Mouse (Mus musculus): ENCODE measurements around the gene Ankrd31. TPM values are rescaled to one million over a fixed set of nuclear protein-coding genes. Genes with fewer than 3 reads are reported as not detected.
A peak's percentile ranks its signal among the peaks of the same experiment; 100 is the strongest.
"Not testable (repeated sequence)": the region's sequence is repeated elsewhere in the genome, so short reads cannot be mapped to it uniquely, and the experiment has no call there.

The Ankrd31 gene
- polyA plus RNA-seq, 1 experiment from 2014 or later: not detected

- 61% methylated on average over 12 of the region's 12 CpGs for WGBS
Measured at GRCm38 (mm10) chr13:96878220-96879057, 130.4 kb downstream of the Ankrd31 start.

GRCm38 (mm10) chr13:96884534-96884933, 136.5 kb downstream of the Ankrd31 start:
- DNase-seq (ENCODE audit: low spot score): no peak
- no peaks in the 10 kb centered on the region for H3K4me1 ChIP-seq
- 28% methylated on average over 1 of the region's 1 CpGs for WGBS
- no peaks in the 10 kb centered on the region for H3K36me3 ChIP-seq
- no peaks in the 10 kb centered on the region for H3K27me3 ChIP-seq (ENCODE audit: low read depth, poor library complexity, severe bottlenecking)
- no peak overlapping the region for H3K27ac ChIP-seq (replicated peaks)
- no peaks in the 10 kb centered on the region for H3K9me3 ChIP-seq (replicated peaks)
- no peak overlapping the region for H3K4me3 ChIP-seq

More at GRCm38 (mm10) chr13:96878220-96879057, 130.4 kb downstream of the Ankrd31 start:
- peak; percentile 19 for DNase-seq (ENCODE audit: low spot score)
- H3K4me1 ChIP-seq: peaks cover 11% of the 10 kb centered on the region
- H3K27ac ChIP-seq (replicated peaks): peak overlapping the region; percentile 52; the same call in 1 of the 2 replicates
- no peak overlapping the region for H3K4me3 ChIP-seq
- no peaks in the 10 kb centered on the region for H3K9me3 ChIP-seq (replicated peaks)
- H3K27me3 ChIP-seq (ENCODE audit: low read depth, poor library complexity, severe bottlenecking): no peaks in the 10 kb centered on the region
- no peaks in the 10 kb centered on the region for H3K36me3 ChIP-seq

GRCm38 (mm10) chr13:96889985-96890384, 141.9 kb downstream of the Ankrd31 start:
- WGBS: 57% methylated on average over 2 of the region's 2 CpGs
- H3K27ac ChIP-seq (replicated peaks): no peak overlapping the region
- no peaks in the 10 kb centered on the region for H3K9me3 ChIP-seq (replicated peaks)
- H3K4me3 ChIP-seq: no peak overlapping the region
- H3K4me1 ChIP-seq: no peaks in the 10 kb centered on the region
- H3K36me3 ChIP-seq: no peaks in the 10 kb centered on the region
- H3K27me3 ChIP-seq (ENCODE audit: low read depth, poor library complexity, severe bottlenecking): no peaks in the 10 kb centered on the region
- DNase-seq (ENCODE audit: low spot score): no peak

GRCm38 (mm10) chr13:96895144-96895543, 147.1 kb downstream of the Ankrd31 start:
- Histone ChIP-seq H3K9me3 (replicated peaks) (no peaks in the 10 kb centered on the region), H3K4me1 (no peaks in the 10 kb centered on the region), H3K27ac (replicated peaks) (no peak overlapping the region), H3K36me3 (no peaks in the 10 kb centered on the region), H3K4me3 (no peak overlapping the region), H3K27me3 (ENCODE audit: low read depth, poor library complexity, severe bottlenecking) (no peaks in the 10 kb centered on the region)
- 85% methylated on average over 2 of the region's 2 CpGs for WGBS
- no peak for DNase-seq (ENCODE audit: low spot score)

- H3K4me3 ChIP-seq: no peak overlapping the region
- H3K27me3 ChIP-seq (ENCODE audit: low read depth, poor library complexity, severe bottlenecking): no peaks in the 10 kb centered on the region
- H3K36me3 ChIP-seq: no peaks in the 10 kb centered on the region
- no peaks in the 10 kb centered on the region for H3K4me1 ChIP-seq
- no peak for DNase-seq (ENCODE audit: low spot score)
- no peak overlapping the region for H3K27ac ChIP-seq (replicated peaks)
- H3K9me3 ChIP-seq (replicated peaks): no peaks in the 10 kb centered on the region
- WGBS: 76% methylated on average over 3 of the region's 3 CpGs
Measured at GRCm38 (mm10) chr13:96906717-96907116, 158.6 kb downstream of the Ankrd31 start.

- WGBS: 90% methylated on average over 3 of the region's 3 CpGs
- H3K27ac ChIP-seq (replicated peaks): no peak overlapping the region
- no peaks in the 10 kb centered on the region for H3K9me3 ChIP-seq (replicated peaks)
- H3K27me3 ChIP-seq (ENCODE audit: low read depth, poor library complexity, severe bottlenecking): no peaks in the 10 kb centered on the region
- H3K4me3 ChIP-seq: no peak overlapping the region
- H3K4me1 ChIP-seq: no peaks in the 10 kb centered on the region
- no peaks in the 10 kb centered on the region for H3K36me3 ChIP-seq
- no peak for DNase-seq (ENCODE audit: low spot score)
Measured at GRCm38 (mm10) chr13:96911202-96911601, 163.1 kb downstream of the Ankrd31 start.

GRCm38 (mm10) chr13:96923134-96923533, 175.1 kb downstream of the Ankrd31 start:
- Histone ChIP-seq H3K4me1 (peaks cover 17% of the 10 kb centered on the region), H3K27me3 (ENCODE audit: low read depth, poor library complexity, severe bottlenecking) (peaks cover 51% of the 10 kb centered on the region)
- not testable (repeated sequence) for H3K4me3 ChIP-seq; H3K36me3 ChIP-seq; H3K27ac ChIP-seq (replicated peaks); DNase-seq (ENCODE audit: low spot score); H3K9me3 ChIP-seq (replicated peaks)
- 92% methylated on average over 4 of the region's 4 CpGs for WGBS

- Histone ChIP-seq H3K27ac (replicated peaks) (peak within 1 kb of the TSS; percentile 83), H3K4me3 (peak within 1 kb of the TSS; percentile 80)
Measured at GRCm38 (mm10) chr13:96923999-96924961, 176.2 kb downstream of the Ankrd31 start, which contains the start of gene Gcnt4. Gcnt4 (plus strand) TSS chr13:96924689.

GRCm38 (mm10) chr13:96924985-96925745, 177.1 kb downstream of the Ankrd31 start:
- Histone ChIP-seq H3K4me1 (peaks cover 33% of the 10 kb centered on the region), H3K4me3 (peak overlapping the region; percentile 80), H3K9me3 (replicated peaks) (no peaks in the 10 kb centered on the region), H3K36me3 (no peaks in the 10 kb centered on the region), H3K27me3 (ENCODE audit: low read depth, poor library complexity, severe bottlenecking) (peaks cover 55% of the 10 kb centered on the region), H3K27ac (replicated peaks) (peak overlapping the region; percentile 83)
- WGBS: 1% methylated on average over 53 of the region's 53 CpGs
- DNase-seq (ENCODE audit: low spot score): no peak

More at GRCm38 (mm10) chr13:96923999-96924961, 176.2 kb downstream of the Ankrd31 start, which contains the start of gene Gcnt4:
- Histone ChIP-seq H3K27me3 (ENCODE audit: low read depth, poor library complexity, severe bottlenecking) (peaks cover 55% of the 10 kb centered on the region), H3K9me3 (replicated peaks) (no peaks in the 10 kb centered on the region), H3K36me3 (no peaks in the 10 kb centered on the region), H3K4me1 (peaks cover 28% of the 10 kb centered on the region)
- 9% methylated on average over 56 of the region's 56 CpGs for WGBS
- DNase-seq (ENCODE audit: low spot score): peak; percentile 67

- peaks cover 33% of the 10 kb centered on the region for H3K4me1 ChIP-seq
- no peaks in the 10 kb centered on the region for H3K36me3 ChIP-seq
- DNase-seq (ENCODE audit: low spot score): no peak
- peaks cover 55% of the 10 kb centered on the region for H3K27me3 ChIP-seq (ENCODE audit: low read depth, poor library complexity, severe bottlenecking)
- no peak overlapping the region for H3K4me3 ChIP-seq
- WGBS: 37% methylated on average over 10 of the region's 10 CpGs
- no peak overlapping the region for H3K27ac ChIP-seq (replicated peaks)
- no peaks in the 10 kb centered on the region for H3K9me3 ChIP-seq (replicated peaks)
Measured at GRCm38 (mm10) chr13:96925991-96926725, 178.1 kb downstream of the Ankrd31 start.

- Histone ChIP-seq H3K27me3 (ENCODE audit: low read depth, poor library complexity, severe bottlenecking) (peaks cover 55% of the 10 kb centered on the region), H3K36me3 (no peaks in the 10 kb centered on the region), H3K4me3 (no peak overlapping the region), H3K4me1 (peaks cover 33% of the 10 kb centered on the region), H3K27ac (replicated peaks) (no peak overlapping the region; the same call in 1 of the 2 replicates), H3K9me3 (replicated peaks) (no peaks in the 10 kb centered on the region)
- no peak for DNase-seq (ENCODE audit: low spot score)
- 76% methylated on average over 1 of the region's 1 CpGs for WGBS
Measured at GRCm38 (mm10) chr13:96927781-96928180, 179.7 kb downstream of the Ankrd31 start.
